Mouse (Mus musculus): Measurements from ENCODE around the gene Stk17b.
"Not testable (repeated sequence)": the region's sequence is repeated elsewhere in the genome, so short reads cannot be mapped to it uniquely, and the experiment has no call there.

Stk17b gene

DNA sequence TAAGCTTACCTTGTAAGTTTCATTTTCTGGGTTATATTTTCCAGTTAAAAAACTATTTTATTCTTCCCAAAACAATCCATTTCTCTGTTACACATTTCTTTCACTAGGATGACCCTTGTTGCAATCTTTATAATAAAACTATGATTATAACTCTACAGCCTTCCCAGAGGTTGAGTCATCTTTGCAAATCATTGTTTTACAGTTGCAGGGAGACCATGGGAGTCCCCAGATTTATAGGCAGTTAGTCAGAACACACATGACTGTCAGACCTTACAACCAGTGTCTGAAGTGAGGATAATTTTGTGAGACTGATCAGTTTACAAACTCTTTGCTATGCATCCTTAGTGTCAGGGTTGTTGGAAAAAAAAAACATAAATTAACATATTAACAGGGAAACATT is 63.7 kb downstream of the Stk17b start:
- DNase-seq: no peak

DNA sequence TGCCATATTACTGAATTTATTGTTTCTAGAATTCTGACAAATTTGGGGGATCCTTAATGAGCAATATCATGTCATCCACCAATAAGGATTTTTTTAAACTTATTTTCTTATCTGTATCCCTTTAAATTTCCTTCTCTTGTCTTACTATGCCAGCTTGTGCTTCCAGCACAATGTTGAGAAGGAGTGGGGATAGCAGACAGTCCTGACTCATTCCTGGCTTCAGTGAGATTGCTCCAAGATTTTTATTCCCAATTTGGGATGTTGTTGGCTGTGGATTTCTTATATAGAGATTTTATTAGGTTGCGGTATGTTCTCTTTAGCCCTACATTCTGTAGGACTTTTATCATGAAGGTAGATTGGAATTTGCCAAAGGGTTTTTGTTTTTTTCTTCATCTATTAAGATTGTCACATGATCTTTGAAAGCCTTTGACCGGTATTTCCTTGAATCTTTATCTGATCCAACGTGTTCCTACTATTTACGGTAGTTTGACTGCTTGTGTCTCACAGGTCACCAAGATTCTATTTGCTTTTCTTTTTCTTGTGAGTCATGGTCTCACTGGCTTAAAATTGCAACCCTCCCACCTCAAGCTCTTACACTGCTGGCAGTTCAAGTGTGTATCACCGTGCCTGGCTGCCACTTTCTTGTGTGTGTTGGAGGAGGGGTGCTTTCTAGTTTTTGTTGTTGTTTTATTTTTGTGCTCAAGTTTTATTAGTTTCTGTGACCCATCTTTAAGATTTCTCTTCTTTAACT is 64.2 kb downstream of the Stk17b start:
- DNase-seq: no peak

DNA sequence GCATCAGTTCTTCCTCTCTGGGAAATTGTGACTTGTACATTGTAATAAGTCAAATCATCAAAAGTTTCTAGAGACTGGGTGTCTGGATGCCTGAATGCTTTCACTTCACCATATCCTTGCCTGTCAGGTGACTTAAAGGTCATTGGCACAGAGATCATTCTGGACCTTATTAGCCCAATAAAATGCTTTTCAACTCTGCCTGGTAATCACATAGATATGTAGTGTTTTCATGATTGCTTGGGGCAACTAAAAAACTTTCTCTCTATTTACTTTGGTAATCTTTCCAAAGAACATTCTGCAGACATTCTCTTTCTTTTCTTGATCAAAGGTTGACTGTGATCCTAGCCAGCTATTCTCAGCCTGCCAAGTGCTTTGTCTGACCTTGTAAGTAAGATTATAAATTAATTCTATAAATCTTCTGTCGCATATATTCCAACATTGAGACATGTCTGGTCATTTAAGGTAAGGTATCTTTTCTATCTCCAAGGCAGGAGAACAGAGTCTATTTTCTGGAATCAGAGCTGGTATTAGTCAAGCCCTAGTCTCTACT is 69.0 kb downstream of the Stk17b start:
- no peak for DNase-seq

DNA sequence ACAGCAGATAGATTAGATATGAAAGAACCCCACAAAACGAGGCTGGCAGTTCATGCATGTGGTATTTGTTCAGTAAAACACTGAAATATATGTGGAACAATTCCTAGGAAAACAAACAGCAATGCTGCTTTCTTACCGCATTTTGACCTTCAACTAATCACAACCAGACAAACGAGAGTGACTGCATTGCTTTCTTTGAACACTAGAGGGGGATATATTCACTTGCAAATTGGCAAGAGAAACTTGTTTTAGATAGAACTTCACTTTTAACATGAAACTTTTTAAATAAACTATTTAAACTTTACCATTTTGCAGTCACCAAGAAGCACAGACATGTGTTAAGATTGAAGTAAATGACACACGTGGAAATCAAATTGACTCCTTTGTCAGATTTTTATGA is 69.6 kb downstream of the Stk17b start:
- peak; percentile 17 for DNase-seq

DNA sequence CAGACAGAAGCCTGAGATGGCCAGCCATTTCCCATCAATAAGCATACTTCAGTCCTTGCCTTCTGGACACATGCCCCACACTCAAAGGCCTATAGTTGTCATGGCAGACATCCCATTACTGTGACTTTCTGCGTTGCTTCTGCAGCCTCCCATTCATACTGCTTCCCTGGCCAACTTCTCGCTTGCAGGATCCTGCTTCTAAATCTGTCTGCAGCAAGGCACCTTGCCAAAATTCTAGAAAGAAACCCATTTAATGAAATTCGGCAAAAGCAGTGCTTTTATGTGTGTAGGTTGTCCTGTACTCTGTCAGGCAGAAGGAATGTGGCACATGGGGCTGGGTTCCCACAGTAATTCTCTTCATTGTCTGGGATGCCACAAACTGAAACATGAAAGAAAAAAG is 71.6 kb downstream of the Stk17b start:
- DNase-seq: peak; percentile 51

DNA sequence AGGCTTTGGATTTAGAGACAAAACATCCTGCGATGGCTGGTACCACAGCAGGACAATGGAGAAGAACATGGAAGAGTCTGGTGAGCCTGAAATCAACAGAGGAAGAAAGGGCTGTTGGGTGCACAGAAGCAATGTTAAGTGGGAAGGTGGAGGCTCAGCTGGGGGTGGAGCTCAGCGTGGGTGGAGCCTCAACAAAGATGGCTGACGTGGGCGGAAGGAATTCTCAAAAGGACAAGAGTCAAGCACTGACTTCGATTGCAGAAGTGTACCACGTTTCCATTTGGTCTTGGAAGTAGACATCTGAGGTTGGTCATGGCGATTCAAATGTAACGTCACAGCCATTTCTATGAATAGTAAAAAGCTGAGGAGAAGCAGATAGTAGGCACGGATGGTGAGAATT is 74.0 kb downstream of the Stk17b start:
- no peak for DNase-seq

DNA sequence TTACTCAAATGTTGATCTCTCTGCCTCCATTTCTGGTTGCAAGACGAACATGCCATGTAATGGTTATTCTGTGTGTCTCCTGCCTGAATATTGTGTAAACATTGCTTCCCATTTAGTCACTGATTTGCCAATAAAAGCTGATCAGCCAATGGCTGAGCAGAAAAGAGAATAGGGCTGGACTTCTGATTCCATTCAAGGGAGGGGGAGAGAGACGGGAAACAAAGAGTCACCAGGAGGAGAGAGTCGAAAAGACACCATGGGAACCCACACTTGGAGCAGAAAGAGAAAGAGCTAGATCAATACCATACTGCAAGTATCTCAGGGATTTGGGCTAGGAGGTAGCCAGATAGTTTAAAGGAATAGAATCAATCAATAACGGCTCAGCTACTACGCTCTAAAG is 75.4 kb downstream of the Stk17b start:
- DNase-seq: not testable (repeated sequence)

DNA sequence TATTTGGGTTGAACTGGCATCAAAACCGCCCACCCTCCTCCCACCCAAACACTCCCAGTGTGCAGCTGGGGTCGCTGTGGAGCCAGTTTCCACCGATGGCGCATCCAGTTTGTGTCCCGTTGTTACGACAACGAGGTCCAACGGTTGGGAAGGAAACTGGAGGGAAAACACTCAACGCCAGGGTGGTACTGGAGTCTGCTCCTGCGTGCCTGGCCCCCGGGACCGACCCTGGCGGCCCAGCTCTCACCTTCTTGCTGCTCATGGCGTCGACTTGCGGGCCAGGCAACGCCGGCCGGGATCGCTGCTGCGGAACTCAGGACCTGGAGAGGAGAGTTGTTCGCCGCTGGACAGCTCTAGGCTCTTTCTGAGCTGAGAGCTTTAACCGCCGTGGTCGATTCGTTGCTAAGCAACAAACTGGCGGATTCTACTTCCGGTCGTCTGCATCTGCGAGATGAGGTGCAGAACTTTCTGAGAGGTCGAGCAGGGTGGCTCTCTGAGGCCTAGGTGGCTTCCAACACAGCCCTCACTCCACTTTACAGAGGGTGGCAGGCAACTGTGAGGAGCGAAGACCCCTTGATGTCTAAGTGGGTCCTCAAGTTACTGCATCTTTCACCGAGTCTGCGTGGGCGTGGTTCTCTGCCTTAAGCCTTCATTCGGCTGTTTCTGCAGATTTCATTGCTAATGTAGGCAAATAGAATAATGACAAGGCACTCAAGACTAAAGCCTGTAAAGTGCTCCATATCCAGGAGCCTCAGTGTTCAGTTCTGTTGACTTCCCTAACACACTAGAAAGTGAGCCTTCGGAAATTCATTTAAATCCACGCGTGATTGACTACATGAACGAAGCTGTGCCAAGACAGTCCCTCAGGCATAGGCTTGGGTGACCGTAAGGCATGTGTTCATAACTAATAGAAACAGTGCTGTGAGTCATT is 78.3 kb downstream of the Stk17b start, which contains the start of gene Dnah7a:
Gene Dnah7a, minus strand, starts transcription at position 354 of the 931 bp plus-strand sequence.
- DNase-seq: peak; percentile 64
